Mouse (Mus musculus): Measurements from ENCODE around the gene B3gnt8. TPM values are rescaled to one million over a fixed set of nuclear protein-coding genes. Genes with fewer than 3 reads are reported as not detected.

B3gnt8 gene
- polyA plus RNA-seq, 1 experiment from 2014 or later: 15.0 TPM

GRCm38 (mm10) chr7:25617376-25618160, 8.9 kb upstream of the B3gnt8 start:
- no peak overlapping the region for H3K27ac ChIP-seq (ENCODE audit: low read length)
- H3K4me3 ChIP-seq (ENCODE audit: low read length): no peak overlapping the region
- no peak for ATAC-seq (ENCODE audit: low FRiP score, low TSS enrichment)
- H3K4me1 ChIP-seq (ENCODE audit: insufficient read depth, low read length): peaks cover 10% of the 10 kb centered on the region; the same call in 1 of the 2 replicates
- 85% methylated on average over 10 of the region's 10 CpGs for WGBS
- no peaks in the 10 kb centered on the region for H3K9me3 ChIP-seq (ENCODE audit: low read length)
- peaks cover 16% of the 10 kb centered on the region; the same call in 1 of the 2 replicates for H3K36me3 ChIP-seq (ENCODE audit: insufficient read depth, low read length)
- H3K27me3 ChIP-seq (ENCODE audit: insufficient read depth, low read length): no peaks in the 10 kb centered on the region
- no peak overlapping the region for H3K4me2 ChIP-seq (replicated peaks; ENCODE audit: low read depth, low read length)
- no peak overlapping the region for H3K9ac ChIP-seq (replicated peaks; ENCODE audit: low read length)

GRCm38 (mm10) chr7:25618865-25619721, 7.4 kb upstream of the B3gnt8 start, which contains the start of gene Dmac2:
TSS of gene Dmac2 (plus strand) at chr7:25619414.
- Histone ChIP-seq H3K4me1 (ENCODE audit: insufficient read depth, low read length) (peaks cover 10% of the 10 kb centered on the region; the same call in 1 of the 2 replicates), H3K9me3 (ENCODE audit: low read length) (no peaks in the 10 kb centered on the region), H3K27ac (ENCODE audit: low read length) (peak within 1 kb of the TSS; percentile 85), H3K9ac (replicated peaks; ENCODE audit: low read length) (peak within 1 kb of the TSS; percentile 75), H3K27me3 (ENCODE audit: insufficient read depth, low read length) (no peaks in the 10 kb centered on the region), H3K4me2 (replicated peaks; ENCODE audit: low read depth, low read length) (peak within 1 kb of the TSS; percentile 76), H3K4me3 (ENCODE audit: low read length) (peak within 1 kb of the TSS; percentile 75), H3K36me3 (ENCODE audit: insufficient read depth, low read length) (peaks cover 28% of the 10 kb centered on the region)
- peak; percentile 93 for ATAC-seq (ENCODE audit: low FRiP score, low TSS enrichment)
- 2% methylated on average over 53 of the region's 53 CpGs for WGBS

- 15% methylated on average over 5 of the region's 5 CpGs for WGBS
- peaks cover 33% of the 10 kb centered on the region for H3K36me3 ChIP-seq (ENCODE audit: insufficient read depth, low read length)
Measured at GRCm38 (mm10) chr7:25619722-25619991, 6.8 kb upstream of the B3gnt8 start.

GRCm38 (mm10) chr7:25620101-25620500, 6.4 kb upstream of the B3gnt8 start:
- no peak for ATAC-seq (ENCODE audit: low FRiP score, low TSS enrichment)
- H3K9ac ChIP-seq (replicated peaks; ENCODE audit: low read length): no peak overlapping the region

More at GRCm38 (mm10) chr7:25619722-25619991, 6.8 kb upstream of the B3gnt8 start:
- H3K4me2 ChIP-seq (replicated peaks; ENCODE audit: low read depth, low read length): peak overlapping the region; percentile 76
- peak overlapping the region; percentile 75 for H3K9ac ChIP-seq (replicated peaks; ENCODE audit: low read length)
- H3K9me3 ChIP-seq (ENCODE audit: low read length): no peaks in the 10 kb centered on the region
- H3K27ac ChIP-seq (ENCODE audit: low read length): peak overlapping the region; percentile 85
- H3K27me3 ChIP-seq (ENCODE audit: insufficient read depth, low read length): no peaks in the 10 kb centered on the region
- H3K4me1 ChIP-seq (ENCODE audit: insufficient read depth, low read length): peaks cover 10% of the 10 kb centered on the region; the same call in 1 of the 2 replicates
- H3K4me3 ChIP-seq (ENCODE audit: low read length): peak overlapping the region; percentile 75
- ATAC-seq (ENCODE audit: low FRiP score, low TSS enrichment): no peak

GRCm38 (mm10) chr7:25620751-25621150, 5.7 kb upstream of the B3gnt8 start:
- H3K27me3 ChIP-seq (ENCODE audit: insufficient read depth, low read length): no peaks in the 10 kb centered on the region
- WGBS: 92% methylated on average over 11 of the region's 11 CpGs

More at GRCm38 (mm10) chr7:25620101-25620500, 6.4 kb upstream of the B3gnt8 start:
- H3K4me2 ChIP-seq (replicated peaks; ENCODE audit: low read depth, low read length): peak overlapping the region; percentile 76
- H3K27ac ChIP-seq (ENCODE audit: low read length): no peak overlapping the region
- peaks cover 10% of the 10 kb centered on the region; the same call in 1 of the 2 replicates for H3K4me1 ChIP-seq (ENCODE audit: insufficient read depth, low read length)
- H3K27me3 ChIP-seq (ENCODE audit: insufficient read depth, low read length): no peaks in the 10 kb centered on the region
- peaks cover 37% of the 10 kb centered on the region for H3K36me3 ChIP-seq (ENCODE audit: insufficient read depth, low read length)
- WGBS: 92% methylated on average over 5 of the region's 5 CpGs
- peak overlapping the region; percentile 75 for H3K4me3 ChIP-seq (ENCODE audit: low read length)
- H3K9me3 ChIP-seq (ENCODE audit: low read length): no peaks in the 10 kb centered on the region

GRCm38 (mm10) chr7:25623857-25624370, 2.5 kb upstream of the B3gnt8 start:
- H3K4me1 ChIP-seq (ENCODE audit: insufficient read depth, low read length): peaks cover 27% of the 10 kb centered on the region
- H3K36me3 ChIP-seq (ENCODE audit: insufficient read depth, low read length): peaks cover 41% of the 10 kb centered on the region
- WGBS: 93% methylated on average over 11 of the region's 11 CpGs
- no peak overlapping the region for H3K27ac ChIP-seq (ENCODE audit: low read length)
- no peaks in the 10 kb centered on the region for H3K27me3 ChIP-seq (ENCODE audit: insufficient read depth, low read length)
- no peaks in the 10 kb centered on the region for H3K9me3 ChIP-seq (ENCODE audit: low read length)
- H3K9ac ChIP-seq (replicated peaks; ENCODE audit: low read length): no peak overlapping the region
- no peak overlapping the region for H3K4me2 ChIP-seq (replicated peaks; ENCODE audit: low read depth, low read length)
- H3K4me3 ChIP-seq (ENCODE audit: low read length): no peak overlapping the region
- ATAC-seq (ENCODE audit: low FRiP score, low TSS enrichment): no peak

More at GRCm38 (mm10) chr7:25620751-25621150, 5.7 kb upstream of the B3gnt8 start:
- peaks cover 10% of the 10 kb centered on the region; the same call in 1 of the 2 replicates for H3K4me1 ChIP-seq (ENCODE audit: insufficient read depth, low read length)
- no peak overlapping the region for H3K9ac ChIP-seq (replicated peaks; ENCODE audit: low read length)
- ATAC-seq (ENCODE audit: low FRiP score, low TSS enrichment): no peak
- no peaks in the 10 kb centered on the region for H3K9me3 ChIP-seq (ENCODE audit: low read length)
- H3K27ac ChIP-seq (ENCODE audit: low read length): no peak overlapping the region
- peaks cover 39% of the 10 kb centered on the region for H3K36me3 ChIP-seq (ENCODE audit: insufficient read depth, low read length)
- H3K4me2 ChIP-seq (replicated peaks; ENCODE audit: low read depth, low read length): no peak overlapping the region
- no peak overlapping the region for H3K4me3 ChIP-seq (ENCODE audit: low read length)

- Histone ChIP-seq H3K9ac (replicated peaks; ENCODE audit: low read length) (no peak overlapping the region), H3K4me1 (ENCODE audit: insufficient read depth, low read length) (peaks cover 27% of the 10 kb centered on the region), H3K27ac (ENCODE audit: low read length) (no peak overlapping the region), H3K36me3 (ENCODE audit: insufficient read depth, low read length) (peaks cover 49% of the 10 kb centered on the region), H3K4me2 (replicated peaks; ENCODE audit: low read depth, low read length) (no peak overlapping the region), H3K4me3 (ENCODE audit: low read length) (no peak overlapping the region), H3K27me3 (ENCODE audit: insufficient read depth, low read length) (no peaks in the 10 kb centered on the region), H3K9me3 (ENCODE audit: low read length) (no peaks in the 10 kb centered on the region)
- 82% methylated on average over 5 of the region's 5 CpGs for WGBS
- no peak for ATAC-seq (ENCODE audit: low FRiP score, low TSS enrichment)
Measured at GRCm38 (mm10) chr7:25624851-25625250, 1.6 kb upstream of the B3gnt8 start.

GRCm38 (mm10) chr7:25625594-25626250, 732 bp upstream of the B3gnt8 start:
- Histone ChIP-seq H3K9ac (replicated peaks; ENCODE audit: low read length) (no peak overlapping the region), H3K9me3 (ENCODE audit: low read length) (no peaks in the 10 kb centered on the region), H3K4me2 (replicated peaks; ENCODE audit: low read depth, low read length) (no peak overlapping the region), H3K27ac (ENCODE audit: low read length) (peak overlapping the region; percentile 68; the same call in 1 of the 2 replicates), H3K4me1 (ENCODE audit: insufficient read depth, low read length) (peaks cover 22% of the 10 kb centered on the region), H3K36me3 (ENCODE audit: insufficient read depth, low read length) (peaks cover 49% of the 10 kb centered on the region), H3K4me3 (ENCODE audit: low read length) (no peak overlapping the region), H3K27me3 (ENCODE audit: insufficient read depth, low read length) (no peaks in the 10 kb centered on the region)
- no peak for ATAC-seq (ENCODE audit: low FRiP score, low TSS enrichment)
- WGBS: 80% methylated on average over 10 of the region's 10 CpGs

Measured in kidney, embryonic 16.5 days (tissue).